Mouse (Mus musculus): Measurements from ENCODE around the gene Slc9a2. TPM values are rescaled to one million over a fixed set of nuclear protein-coding genes. Genes with fewer than 3 reads are reported as not detected.
A peak's percentile ranks its signal among the peaks of the same experiment; 100 is the strongest.

The Slc9a2 gene
- polyA plus RNA-seq, 1 experiment from 2014 or later: not detected

- H3K4me3 ChIP-seq: no peak overlapping the region
- WGBS: 77% methylated on average over 2 of the region's 2 CpGs
- DNase-seq (ENCODE audit: low spot score): no peak
- peaks cover 14% of the 10 kb centered on the region for H3K36me3 ChIP-seq
- H3K4me1 ChIP-seq: 0 out of 2 replicates have a peak, but pooled peaks cover 4% of the 10 kb centered on the region
- no peaks in the 10 kb centered on the region for H3K9me3 ChIP-seq (replicated peaks)
- no peaks in the 10 kb centered on the region for H3K27me3 ChIP-seq (ENCODE audit: low read depth, poor library complexity, severe bottlenecking)
- H3K27ac ChIP-seq: no peak overlapping the region
Observed at GRCm38 (mm10) chr1:40776102-40776501, 95.7 kb downstream of the Slc9a2 start.

- Histone ChIP-seq H3K4me1 (0 out of 2 replicates have a peak, but pooled peaks cover 4% of the 10 kb centered on the region), H3K36me3 (peaks cover 14% of the 10 kb centered on the region), H3K27ac (no peak overlapping the region), H3K9me3 (replicated peaks) (no peaks in the 10 kb centered on the region), H3K4me3 (no peak overlapping the region), H3K27me3 (ENCODE audit: low read depth, poor library complexity, severe bottlenecking) (no peaks in the 10 kb centered on the region)
- DNase-seq (ENCODE audit: low spot score): no peak
- WGBS: 89% methylated on average over 3 of the region's 3 CpGs
Observed at GRCm38 (mm10) chr1:40776763-40777162, 96.4 kb downstream of the Slc9a2 start.

GRCm38 (mm10) chr1:40783450-40783849, 103.1 kb downstream of the Slc9a2 start:
- DNase-seq (ENCODE audit: low spot score): no peak
- H3K36me3 ChIP-seq: peaks cover 12% of the 10 kb centered on the region
- H3K9me3 ChIP-seq (replicated peaks): no peaks in the 10 kb centered on the region
- no peak overlapping the region for H3K27ac ChIP-seq
- H3K27me3 ChIP-seq (ENCODE audit: low read depth, poor library complexity, severe bottlenecking): no peaks in the 10 kb centered on the region
- no peak overlapping the region for H3K4me3 ChIP-seq
- WGBS: 98% methylated on average over 7 of the region's 7 CpGs
- H3K4me1 ChIP-seq: no peaks in the 10 kb centered on the region

- 87% methylated on average over 9 of the region's 9 CpGs for WGBS
Observed at GRCm38 (mm10) chr1:40784306-40784705, 103.9 kb downstream of the Slc9a2 start.

GRCm38 (mm10) chr1:40785876-40786445, 105.6 kb downstream of the Slc9a2 start:
- Histone ChIP-seq H3K4me3 (no peak overlapping the region), H3K27me3 (ENCODE audit: low read depth, poor library complexity, severe bottlenecking) (no peaks in the 10 kb centered on the region), H3K36me3 (no peaks in the 10 kb centered on the region), H3K27ac (no peak overlapping the region), H3K4me1 (peaks cover 10% of the 10 kb centered on the region), H3K9me3 (replicated peaks) (no peaks in the 10 kb centered on the region)
- WGBS: 91% methylated on average over 11 of the region's 11 CpGs
- no peak for DNase-seq (ENCODE audit: low spot score)

More at GRCm38 (mm10) chr1:40784306-40784705, 103.9 kb downstream of the Slc9a2 start:
- no peak overlapping the region for H3K4me3 ChIP-seq
- H3K27me3 ChIP-seq (ENCODE audit: low read depth, poor library complexity, severe bottlenecking): no peaks in the 10 kb centered on the region
- no peaks in the 10 kb centered on the region for H3K9me3 ChIP-seq (replicated peaks)
- H3K36me3 ChIP-seq: peaks cover 5% of the 10 kb centered on the region
- H3K4me1 ChIP-seq: no peaks in the 10 kb centered on the region
- no peak for DNase-seq (ENCODE audit: low spot score)
- H3K27ac ChIP-seq: no peak overlapping the region

GRCm38 (mm10) chr1:40788956-40789355, 108.6 kb downstream of the Slc9a2 start:
- Histone ChIP-seq H3K4me3 (no peak overlapping the region), H3K36me3 (no peaks in the 10 kb centered on the region), H3K27ac (no peak overlapping the region), H3K27me3 (ENCODE audit: low read depth, poor library complexity, severe bottlenecking) (no peaks in the 10 kb centered on the region; the same call in 1 of the 2 replicates), H3K9me3 (replicated peaks) (no peaks in the 10 kb centered on the region), H3K4me1 (peaks cover 10% of the 10 kb centered on the region)
- WGBS: 86% methylated on average over 6 of the region's 6 CpGs
- no peak for DNase-seq (ENCODE audit: low spot score)

- no peak overlapping the region; the same call in 1 of the 2 replicates for H3K27ac ChIP-seq
- 48% methylated on average over 5 of the region's 5 CpGs for WGBS
- no peaks in the 10 kb centered on the region for H3K9me3 ChIP-seq (replicated peaks)
- no peaks in the 10 kb centered on the region for H3K36me3 ChIP-seq
- no peak for DNase-seq (ENCODE audit: low spot score)
- peaks cover 10% of the 10 kb centered on the region for H3K4me1 ChIP-seq
- peak overlapping the region; percentile 74 for H3K4me3 ChIP-seq
- no peaks in the 10 kb centered on the region; the same call in 1 of the 2 replicates for H3K27me3 ChIP-seq (ENCODE audit: low read depth, poor library complexity, severe bottlenecking)
Observed at GRCm38 (mm10) chr1:40789666-40790233, 109.4 kb downstream of the Slc9a2 start.

GRCm38 (mm10) chr1:40790324-40791141, 110.2 kb downstream of the Slc9a2 start, which contains the start of gene Mfsd9:
Gene Mfsd9, minus strand, starts transcription at chr1:40790687.
- no peaks in the 10 kb centered on the region; the same call in 1 of the 2 replicates for H3K27me3 ChIP-seq (ENCODE audit: low read depth, poor library complexity, severe bottlenecking)
- no peaks in the 10 kb centered on the region for H3K36me3 ChIP-seq
- 6% methylated on average over 38 of the region's 38 CpGs for WGBS
- peak within 1 kb of the TSS; percentile 74 for H3K4me3 ChIP-seq
- peak; percentile 96 for DNase-seq (ENCODE audit: low spot score)
- H3K27ac ChIP-seq: peak within 1 kb of the TSS; percentile 84
- no peaks in the 10 kb centered on the region for H3K9me3 ChIP-seq (replicated peaks)
- H3K4me1 ChIP-seq: peaks cover 10% of the 10 kb centered on the region

- H3K9me3 ChIP-seq (replicated peaks): no peaks in the 10 kb centered on the region
- no peak overlapping the region for H3K27ac ChIP-seq
- 93% methylated on average over 1 of the region's 1 CpGs for WGBS
- no peak for DNase-seq (ENCODE audit: low spot score)
- H3K4me1 ChIP-seq: peaks cover 2% of the 10 kb centered on the region; the same call in 1 of the 2 replicates
- no peaks in the 10 kb centered on the region; the same call in 1 of the 2 replicates for H3K27me3 ChIP-seq (ENCODE audit: low read depth, poor library complexity, severe bottlenecking)
- H3K36me3 ChIP-seq: no peaks in the 10 kb centered on the region
- H3K4me3 ChIP-seq: no peak overlapping the region
Observed at GRCm38 (mm10) chr1:40795508-40795907, 115.1 kb downstream of the Slc9a2 start.

- peak; percentile 57 for DNase-seq (ENCODE audit: low spot score)
- no peak overlapping the region for H3K27ac ChIP-seq
- H3K4me3 ChIP-seq: no peak overlapping the region
- 18% methylated on average over 5 of the region's 5 CpGs for WGBS
- no peaks in the 10 kb centered on the region for H3K36me3 ChIP-seq
- no peaks in the 10 kb centered on the region; the same call in 1 of the 2 replicates for H3K27me3 ChIP-seq (ENCODE audit: low read depth, poor library complexity, severe bottlenecking)
- H3K4me1 ChIP-seq: no peaks in the 10 kb centered on the region
- H3K9me3 ChIP-seq (replicated peaks): no peaks in the 10 kb centered on the region
Observed at GRCm38 (mm10) chr1:40797348-40797747, 117.0 kb downstream of the Slc9a2 start.

- H3K9me3 ChIP-seq (replicated peaks): no peaks in the 10 kb centered on the region
- WGBS: 93% methylated on average over 8 of the region's 8 CpGs
- DNase-seq (ENCODE audit: low spot score): no peak
- H3K27ac ChIP-seq: no peak overlapping the region
- no peak overlapping the region for H3K4me3 ChIP-seq
- no peaks in the 10 kb centered on the region for H3K4me1 ChIP-seq
- no peaks in the 10 kb centered on the region for H3K36me3 ChIP-seq
- no peaks in the 10 kb centered on the region for H3K27me3 ChIP-seq (ENCODE audit: low read depth, poor library complexity, severe bottlenecking)
Observed at GRCm38 (mm10) chr1:40799121-40799520, 118.7 kb downstream of the Slc9a2 start.

- Histone ChIP-seq H3K27me3 (ENCODE audit: low read depth, poor library complexity, severe bottlenecking) (no peaks in the 10 kb centered on the region), H3K36me3 (no peaks in the 10 kb centered on the region), H3K9me3 (replicated peaks) (no peaks in the 10 kb centered on the region), H3K4me1 (no peaks in the 10 kb centered on the region), H3K27ac (no peak overlapping the region), H3K4me3 (no peak overlapping the region)
- WGBS: 83% methylated on average over 5 of the region's 5 CpGs
- DNase-seq (ENCODE audit: low spot score): no peak
Observed at GRCm38 (mm10) chr1:40800908-40801307, 120.5 kb downstream of the Slc9a2 start.

- H3K27me3 ChIP-seq (ENCODE audit: low read depth, poor library complexity, severe bottlenecking): no peaks in the 10 kb centered on the region
- DNase-seq (ENCODE audit: low spot score): peak; percentile 38
- H3K27ac ChIP-seq: no peak overlapping the region
- H3K36me3 ChIP-seq: no peaks in the 10 kb centered on the region
- no peaks in the 10 kb centered on the region for H3K9me3 ChIP-seq (replicated peaks)
- H3K4me1 ChIP-seq: no peaks in the 10 kb centered on the region
- WGBS: 22% methylated on average over 3 of the region's 3 CpGs
- H3K4me3 ChIP-seq: no peak overlapping the region
Observed at GRCm38 (mm10) chr1:40802759-40803158, 122.4 kb downstream of the Slc9a2 start.

Measured in limb, embryonic 10.5 days (tissue).